Mouse (Mus musculus): ENCODE measurements around the gene Lalba.
"Not testable (repeated sequence)": the region's sequence is repeated elsewhere in the genome, so short reads cannot be mapped to it uniquely, and the experiment has no call there.

The Lalba gene

DNA sequence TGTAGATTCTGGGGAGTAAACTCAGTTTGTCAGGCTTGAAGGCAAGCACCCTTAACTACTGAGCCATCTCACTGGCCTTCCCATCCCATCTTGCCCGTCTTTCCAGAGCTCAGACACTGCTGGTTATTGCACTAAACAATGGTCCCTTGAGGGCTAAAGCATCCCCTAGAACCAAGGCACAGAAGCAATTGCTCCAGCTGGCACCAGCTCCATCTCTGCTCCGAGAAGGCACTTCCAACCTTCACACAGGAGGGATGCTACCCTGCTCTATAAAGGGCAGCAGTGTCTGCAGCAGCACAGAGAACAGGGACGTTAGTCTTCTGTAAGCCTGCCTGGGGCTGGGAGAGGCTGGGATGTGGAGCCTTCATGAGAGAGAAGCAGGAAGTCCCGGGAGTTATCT, 9.6 kb upstream of the Lalba start, which contains the start of gene Olfr279:
TSS of gene Olfr279 (plus strand) at position 301 of the 400 bp plus-strand sequence.
- DNase-seq (ENCODE audit: low spot score in 2 of 2) = no peak

DNA sequence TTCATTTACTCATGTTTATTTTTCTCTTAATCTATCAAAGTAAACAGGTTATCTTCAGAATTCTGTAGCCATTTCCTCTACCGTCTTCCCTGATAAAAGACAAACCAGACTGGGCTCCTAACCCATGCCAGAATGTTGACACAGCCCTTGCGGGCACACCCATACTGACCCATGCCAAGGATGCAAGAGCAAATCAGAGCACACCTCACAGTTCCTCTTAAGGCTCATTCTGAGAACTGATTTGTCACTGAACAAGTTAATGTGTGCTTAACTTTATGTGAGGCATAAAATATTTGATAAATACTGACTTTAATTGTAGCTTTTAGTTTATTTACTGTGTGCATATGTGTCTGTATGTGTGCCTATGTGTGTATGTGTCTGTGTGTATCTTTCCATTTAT, 8.8 kb upstream of the Lalba start:
- DNase-seq (ENCODE audit: low spot score in 2 of 2) = no peak

DNA sequence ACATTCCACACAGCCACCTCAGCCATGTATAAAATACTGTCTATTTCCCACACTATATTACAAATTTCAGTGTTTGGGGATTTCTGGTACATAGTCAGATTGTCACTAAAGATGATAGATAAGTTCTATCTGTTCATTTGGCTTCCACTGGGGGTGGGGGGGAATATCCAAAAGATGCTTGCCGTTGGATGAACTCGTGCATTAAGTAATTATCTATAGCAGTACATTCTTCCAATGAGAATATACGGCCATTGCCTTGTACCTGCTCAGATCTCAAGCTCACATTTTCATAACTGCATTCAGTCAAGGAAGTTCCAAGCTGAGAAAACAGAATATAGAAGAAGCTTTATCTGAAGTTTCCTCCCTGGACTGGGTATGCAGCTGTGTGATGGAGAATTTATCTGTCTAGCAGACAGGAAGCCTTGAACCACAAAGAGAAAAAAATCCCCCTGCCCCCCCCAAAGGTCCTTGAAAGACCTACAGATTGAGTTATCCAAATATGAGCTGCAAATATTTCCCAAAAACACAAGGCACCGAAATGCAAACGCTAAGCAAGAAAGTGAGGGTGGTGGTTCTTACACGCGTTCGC, 4.0 kb upstream of the Lalba start:
- DNase-seq (ENCODE audit: low spot score in 2 of 2) = no peak

DNA sequence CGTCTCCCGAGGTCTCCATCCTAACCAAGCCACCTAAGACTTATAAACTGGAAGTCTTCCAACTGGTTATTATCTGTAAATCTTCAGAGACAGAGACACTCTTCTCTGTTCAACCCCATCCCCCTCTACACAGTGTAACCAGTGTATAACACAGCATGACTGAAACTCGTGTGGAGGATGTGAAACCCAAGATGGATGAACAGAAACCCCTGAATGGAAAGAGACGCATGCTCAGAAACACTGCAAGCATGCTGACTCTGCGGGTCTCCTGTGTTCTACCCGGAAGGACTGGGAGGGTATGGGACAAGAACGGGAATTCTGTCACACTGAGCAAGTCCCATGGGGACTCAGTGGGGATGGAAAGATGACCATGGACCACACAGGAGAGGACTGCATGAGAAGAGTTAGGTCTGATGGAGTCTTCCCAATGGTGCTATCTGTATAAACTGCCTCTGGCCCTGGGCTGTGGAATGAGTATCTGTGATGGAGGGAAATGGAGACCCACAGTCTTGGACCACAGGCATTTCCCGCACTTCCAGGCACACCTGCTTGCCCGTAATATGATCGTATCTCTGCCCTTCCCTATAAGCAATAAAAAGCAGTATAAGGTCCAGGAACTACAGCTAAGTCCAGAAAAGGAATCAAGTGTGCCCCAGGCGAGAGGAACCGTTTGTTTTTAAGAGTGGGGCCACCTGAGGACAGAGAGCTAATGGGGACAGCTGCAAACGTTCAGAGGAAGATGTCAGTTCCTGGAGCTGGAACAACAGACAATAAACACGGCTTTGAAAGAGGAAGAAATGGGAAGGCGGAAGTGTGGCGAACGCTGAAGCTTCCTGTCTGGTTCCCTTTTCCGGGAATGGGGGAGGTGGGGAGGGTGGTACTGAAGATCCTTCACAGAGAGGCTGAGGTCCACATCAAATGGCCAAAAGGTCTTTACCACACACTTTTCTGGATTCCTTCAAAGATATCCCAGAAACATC, 1.7 kb upstream of the Lalba start:
- DNase-seq (ENCODE audit: low spot score in 2 of 2) = no peak

DNA sequence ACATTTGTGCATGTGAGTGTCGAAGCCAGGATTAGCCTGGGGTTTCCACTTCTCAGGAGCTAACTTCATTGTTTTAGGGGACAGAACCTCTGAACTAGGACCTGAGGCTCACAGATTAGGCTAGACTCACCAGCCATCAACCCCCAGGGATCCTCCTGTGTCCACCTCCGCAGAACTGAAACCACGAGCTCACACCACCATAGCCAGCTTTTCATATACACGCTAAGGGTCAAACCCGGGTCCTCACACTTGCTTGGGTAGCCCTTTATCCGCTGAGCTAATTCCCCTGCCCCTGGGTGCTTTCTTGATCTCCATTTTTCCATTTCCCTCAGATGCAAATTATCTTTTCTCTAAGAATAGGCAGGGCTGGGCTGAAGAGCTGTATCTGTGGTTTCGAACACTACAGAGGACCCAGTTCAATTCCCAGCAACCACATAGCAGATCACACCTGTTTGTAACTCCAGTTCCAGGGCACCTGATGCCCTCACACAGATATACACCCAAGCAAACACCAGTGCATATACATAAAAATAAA, 2.9 kb downstream of the Lalba start:
- no peak for DNase-seq (ENCODE audit: low spot score in 2 of 2)

DNA sequence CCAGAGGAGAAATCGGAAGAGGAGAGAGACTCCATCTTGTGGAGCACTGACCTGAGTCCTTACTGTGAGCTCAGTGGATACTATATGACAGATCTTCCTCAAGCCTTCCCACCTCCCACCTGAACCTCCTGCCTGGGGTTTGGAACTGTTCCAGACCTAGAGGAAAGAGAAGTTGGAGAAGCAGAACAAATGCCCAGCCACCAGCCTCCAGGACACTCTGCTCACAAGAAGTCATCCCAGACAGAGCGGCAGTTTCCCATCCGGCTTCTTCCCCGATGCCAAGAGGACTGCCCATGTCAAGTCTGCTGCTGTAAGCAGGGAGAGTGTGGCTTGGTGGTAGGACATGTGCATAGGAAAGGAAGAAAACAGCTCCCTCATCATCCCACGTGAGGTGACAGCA, 6.2 kb downstream of the Lalba start:
- DNase-seq (ENCODE audit: low spot score in 2 of 2) = no peak

DNA sequence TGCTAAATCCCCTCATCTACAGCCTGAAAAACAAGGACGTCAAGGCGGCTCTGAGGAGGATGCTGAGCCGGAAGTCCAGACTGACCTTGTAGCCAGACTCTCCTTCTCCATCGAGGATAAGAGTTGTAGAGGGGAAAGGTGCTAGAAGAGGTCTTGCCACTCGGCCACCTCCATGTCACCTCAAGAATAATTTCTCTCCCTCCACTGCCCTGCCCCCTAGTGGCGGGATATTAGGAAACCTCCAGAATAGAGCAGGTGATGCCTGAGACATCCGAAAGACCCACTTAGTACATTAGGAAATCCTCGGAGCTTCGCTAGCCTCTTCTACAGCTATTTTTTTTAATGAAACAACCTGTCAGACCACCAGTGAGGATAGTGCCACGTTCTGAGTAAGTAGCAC, 7.1 kb downstream of the Lalba start:
- DNase-seq (ENCODE audit: low spot score in 2 of 2) = peak in 1 of 2 experiments; percentile 16

DNA sequence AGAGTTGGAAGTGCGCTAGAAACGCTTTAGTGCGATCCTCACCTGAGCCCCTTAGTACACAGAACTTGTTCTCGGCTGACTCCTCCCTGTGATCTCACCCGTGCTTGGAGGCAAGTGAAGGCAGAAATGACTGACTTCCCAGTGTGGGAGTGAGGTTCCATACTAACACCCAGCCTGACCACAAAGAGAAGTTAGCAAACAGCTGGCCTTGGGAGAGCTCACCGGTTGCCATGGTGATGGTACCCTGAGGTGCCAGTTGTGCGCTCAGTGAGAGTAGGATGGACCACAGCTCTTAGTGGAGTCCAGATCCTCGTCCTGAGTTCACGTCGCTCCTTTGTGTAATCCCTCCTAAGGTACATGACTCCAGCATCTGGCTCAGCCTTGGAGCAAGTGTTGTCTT, 7.6 kb downstream of the Lalba start:
- DNase-seq (ENCODE audit: low spot score in 2 of 2) = no peak

DNA sequence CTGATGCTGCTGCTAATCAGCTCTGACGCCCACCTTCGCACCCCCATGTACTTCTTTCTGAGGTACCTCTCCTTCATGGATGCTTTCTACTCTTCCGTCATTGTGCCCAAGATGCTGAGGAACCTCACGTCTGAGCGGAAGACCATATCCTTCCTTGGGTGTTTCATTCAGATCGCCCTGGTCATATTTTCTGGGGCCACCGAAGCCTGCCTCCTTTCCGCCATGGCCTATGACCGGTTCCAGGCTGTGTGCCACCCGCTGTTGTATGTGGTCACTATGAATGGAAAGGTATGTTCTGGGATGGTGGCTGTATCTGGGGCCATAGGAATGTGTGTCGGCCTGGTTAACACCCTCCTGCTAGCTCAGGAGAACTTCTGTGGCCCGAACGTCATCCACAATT, 11.0 kb downstream of the Lalba start:
- no peak for DNase-seq (ENCODE audit: low spot score in 2 of 2)

DNA sequence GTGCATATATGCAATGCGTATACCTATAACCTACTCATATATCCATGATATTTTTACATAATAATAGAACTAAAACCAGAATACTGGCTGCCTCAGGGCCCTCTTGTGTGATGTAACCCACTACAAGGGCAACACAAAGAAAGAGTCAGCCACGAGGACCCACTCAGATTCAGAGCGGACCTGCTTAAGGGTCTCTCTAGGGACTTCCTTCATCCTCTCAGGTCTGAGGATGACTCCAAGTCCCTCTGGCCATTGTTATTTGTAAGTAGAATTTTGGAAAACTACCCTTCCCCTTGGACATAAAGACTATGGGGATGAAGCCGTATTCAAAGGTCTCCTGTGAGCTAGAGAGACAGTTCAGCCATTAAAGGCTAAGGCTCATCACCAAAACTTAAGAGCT, 12.9 kb downstream of the Lalba start, which contains the start of gene OR5BS1P:
TSS of gene OR5BS1P (plus strand) at position 301 of the 400 bp plus-strand sequence.
- no peak for DNase-seq (ENCODE audit: low spot score in 2 of 2)

DNA sequence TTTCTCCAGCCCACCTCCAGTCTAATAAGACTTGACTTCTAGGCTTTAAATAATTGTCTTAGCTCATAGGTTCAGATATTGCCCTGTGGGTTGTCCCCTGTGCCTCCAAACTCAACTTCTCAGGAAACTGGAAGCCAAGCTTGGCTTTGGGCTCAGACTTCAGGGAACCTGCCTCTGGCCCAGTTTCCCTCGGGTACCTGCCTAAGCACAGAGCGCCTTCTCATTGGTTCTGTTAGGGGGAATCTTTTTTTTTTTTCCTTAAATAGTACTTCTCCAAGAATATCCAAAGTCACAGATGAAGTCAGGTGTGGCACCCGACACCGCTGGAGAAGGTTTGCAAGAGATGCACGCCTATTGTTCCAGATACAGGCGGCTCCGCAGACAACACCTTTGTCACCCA, 30.2 kb downstream of the Lalba start, which contains the start of gene Olfr281:
TSS of gene Olfr281 (plus strand) at position 301 of the 400 bp plus-strand sequence.
- no peak for DNase-seq (ENCODE audit: low spot score in 2 of 2)

DNA sequence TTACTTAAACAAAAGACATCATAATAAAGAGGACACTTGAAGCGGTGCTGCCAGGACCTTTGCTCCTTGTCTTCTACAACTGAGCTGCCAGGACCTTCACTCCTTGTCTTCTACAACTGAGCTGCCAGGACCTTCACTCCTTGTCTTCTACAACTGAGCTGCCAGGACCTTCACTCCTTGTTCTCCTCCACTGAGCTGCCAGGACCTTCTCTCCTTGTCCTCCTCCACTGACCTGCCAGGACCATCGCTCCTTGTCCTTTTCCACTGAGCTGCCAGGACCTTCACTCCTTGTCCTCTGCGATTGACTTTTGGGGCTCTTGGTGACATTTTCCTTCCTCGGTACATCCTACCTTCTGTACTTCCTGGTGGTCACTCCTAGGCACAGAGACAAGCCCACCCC, 34.0 kb downstream of the Lalba start:
- no peak for DNase-seq (ENCODE audit: low spot score in 2 of 2)

DNA sequence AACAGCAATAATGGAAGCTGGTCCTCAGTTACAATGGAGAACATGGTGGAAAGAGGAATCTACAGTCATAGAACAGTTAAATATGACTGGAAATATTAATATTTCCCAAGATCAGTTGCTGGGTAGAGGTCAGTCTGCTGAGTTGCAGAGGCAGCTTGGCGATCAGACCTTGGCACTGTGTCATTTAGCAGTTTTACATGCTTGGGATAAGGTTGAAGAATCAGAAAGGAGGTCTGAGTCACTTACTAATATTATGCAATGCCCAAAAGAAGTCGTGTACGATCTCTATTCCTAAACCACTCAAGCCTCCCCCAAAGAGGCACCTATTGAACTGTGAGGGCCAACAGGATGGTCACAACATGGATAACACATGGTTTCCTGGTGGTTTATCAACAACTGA, 38.0 kb downstream of the Lalba start:
- DNase-seq (ENCODE audit: low spot score in 2 of 2) = no peak

DNA sequence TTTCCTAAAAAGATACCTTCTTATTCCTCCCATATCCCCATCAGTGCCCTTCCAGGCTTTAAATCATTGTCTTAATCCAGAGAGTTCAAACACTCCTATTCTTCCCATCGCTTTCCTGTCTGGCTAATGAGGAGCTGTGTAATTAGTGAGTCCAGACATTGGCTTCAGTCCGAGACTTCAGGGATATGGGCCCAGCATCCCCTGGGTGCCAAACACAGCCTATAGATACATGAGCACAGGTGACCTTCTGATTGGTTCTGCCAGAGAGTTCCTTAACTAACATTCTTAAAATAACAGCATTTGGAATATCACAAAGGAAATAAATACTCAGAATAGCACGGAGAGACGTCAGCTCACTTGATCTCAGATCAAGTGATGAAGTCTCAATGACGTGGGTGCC, 51.6 kb downstream of the Lalba start, which contains the start of gene Olfr282:
TSS of gene Olfr282 (plus strand) at position 301 of the 400 bp plus-strand sequence.
- not testable (repeated sequence) for DNase-seq (ENCODE audit: low spot score in 2 of 2)
